ENCODE assay signal across 8 mouse cellular contexts in genomic region chr6:38687216-38687615, GRCm38 (mm10). TPM values are rescaled to one million over a fixed set of nuclear protein-coding genes. Genes with fewer than 3 reads are reported as not detected.
DNase-seq lines count a peak whose midpoint lies in the region; ATAC-seq lines count a peak whose summit lies in the region.

No protein-coding gene starts in this region.

- H3K4me3 ChIP-seq in hindbrain, embryonic 10.5 days = no peak overlapping the region
- H3K4me3 ChIP-seq in hindbrain, embryonic 14.5 days (replicated peaks; ENCODE audit: low read length) = no peak overlapping the region
- no peak overlapping the region for H3K4me3 ChIP-seq in intestine, embryonic 16.5 days (ENCODE audit: low read length)

- peak; percentile 34 for DNase-seq in hindbrain, embryonic 10.5 days (ENCODE audit: low spot score)
- no peak for DNase-seq in hindbrain, embryonic 14.5 days (ENCODE audit: low spot score)
- DNase-seq in urinary bladder, postnatal 25 days (ENCODE audit: low spot score) = peak; percentile 23
- DNase-seq in urinary bladder, postnatal 36 days (ENCODE audit: low spot score in 2 of 2) = no peak
- DNase-seq in cerebellum, postnatal 14 days = peak; percentile 65 to 80
- peak; percentile 50 for DNase-seq in lung, postnatal 10 days
- DNase-seq in ovary, postnatal 14 days (ENCODE audit: low spot score) = no peak

- ATAC-seq in hindbrain, embryonic 14.5 days (ENCODE audit: low FRiP score) = no peak
- no peak for ATAC-seq in intestine, embryonic 16.5 days

- H3K4me1 ChIP-seq in hindbrain, embryonic 10.5 days (replicated peaks) = peaks cover 8% of the 10 kb centered on the region; the same call in 1 of the 2 replicates
- no peaks in the 10 kb centered on the region for H3K4me1 ChIP-seq in hindbrain, embryonic 14.5 days (replicated peaks; ENCODE audit: control insufficient read depth, insufficient read depth, low read length)
- no peaks in the 10 kb centered on the region for H3K4me1 ChIP-seq in intestine, embryonic 16.5 days (ENCODE audit: control insufficient read depth, insufficient read depth, low read length)

- no peak overlapping the region for H3K4me2 ChIP-seq in hindbrain, embryonic 14.5 days (replicated peaks)
- H3K4me2 ChIP-seq in intestine, embryonic 16.5 days (ENCODE audit: low read depth, low read length) = no peak overlapping the region

- H3K9ac ChIP-seq in hindbrain, embryonic 14.5 days = no peak overlapping the region
- no peak overlapping the region for H3K9ac ChIP-seq in intestine, embryonic 16.5 days (ENCODE audit: low read depth, low read length)

- H3K36me3 ChIP-seq in hindbrain, embryonic 10.5 days = peaks cover 44% of the 10 kb centered on the region
- H3K36me3 ChIP-seq in hindbrain, embryonic 14.5 days (replicated peaks; ENCODE audit: control insufficient read depth, insufficient read depth) = peaks cover 19% of the 10 kb centered on the region
- H3K36me3 ChIP-seq in intestine, embryonic 16.5 days (ENCODE audit: control insufficient read depth, insufficient read depth, low read length) = no peaks in the 10 kb centered on the region

- no peak overlapping the region for H3K27ac ChIP-seq in hindbrain, embryonic 10.5 days
- no peak overlapping the region for H3K27ac ChIP-seq in hindbrain, embryonic 14.5 days
- no peak overlapping the region for H3K27ac ChIP-seq in intestine, embryonic 16.5 days (ENCODE audit: low read length)

- H3K27me3 ChIP-seq in hindbrain, embryonic 10.5 days (ENCODE audit: insufficient read depth, poor library complexity, severe bottlenecking) = no peaks in the 10 kb centered on the region
- H3K27me3 ChIP-seq in hindbrain, embryonic 14.5 days (ENCODE audit: control insufficient read depth, insufficient read depth, low read length) = no peaks in the 10 kb centered on the region
- no peaks in the 10 kb centered on the region for H3K27me3 ChIP-seq in intestine, embryonic 16.5 days (replicated peaks; ENCODE audit: control insufficient read depth, insufficient read depth, low read length)

- no peaks in the 10 kb centered on the region for H3K9me3 ChIP-seq in hindbrain, embryonic 10.5 days
- H3K9me3 ChIP-seq in hindbrain, embryonic 14.5 days (ENCODE audit: control insufficient read depth, low read length) = no peaks in the 10 kb centered on the region
- H3K9me3 ChIP-seq in intestine, embryonic 16.5 days (ENCODE audit: control insufficient read depth, low read length) = no peaks in the 10 kb centered on the region

- WGBS in hindbrain, embryonic 10.5 days = 63% methylated on average over 11 of the region's 11 CpGs
- WGBS in hindbrain, embryonic 14.5 days = 68% methylated on average over 11 of the region's 11 CpGs
- 65% methylated on average over 11 of the region's 11 CpGs for WGBS in intestine, embryonic 16.5 days

RNA-seq across cellular contexts. Expression of gene Clec2l, which starts 24.3 kb away (rescaled TPM):
- 1.1 and 1.7 TPM in 2 replicates for polyA plus RNA-seq in hindbrain, embryonic 10.5 days (2016; fragmentation: Nextera tagmentation; extraction: Ambion mirVana)
- polyA plus RNA-seq in hindbrain, embryonic 14.5 days (2014; fragmentation: Nextera tagmentation; extraction: Ambion mirVana) = 22.3 and 25.2 TPM in 2 replicates
- polyA plus RNA-seq in intestine, embryonic 16.5 days (2015; fragmentation: Nextera tagmentation; extraction: Ambion mirVana) = 0.61 and 0.93 TPM in 2 replicates

RNA-seq across cellular contexts. Expression of gene Klrg2, which starts 50.2 kb away (rescaled TPM):
- polyA plus RNA-seq in hindbrain, embryonic 10.5 days (2016; fragmentation: Nextera tagmentation; extraction: Ambion mirVana) = 0.05 and 0.14 TPM in 2 replicates
- polyA plus RNA-seq in hindbrain, embryonic 14.5 days (2014; fragmentation: Nextera tagmentation; extraction: Ambion mirVana) = 0.16 TPM in 1 of 2 replicates, not detected in the other
- polyA plus RNA-seq in intestine, embryonic 16.5 days (2015; fragmentation: Nextera tagmentation; extraction: Ambion mirVana) = 0.10 and 0.26 TPM in 2 replicates

Comparison
In these comparisons a context has a peak if more than half of its experiments do, and no peak if none do; other contexts are left out.
1. DNase-seq: peak in hindbrain, embryonic 10.5 days (single experiment), urinary bladder, postnatal 25 days (single experiment), cerebellum, postnatal 14 days (2 of 2) and lung, postnatal 10 days (single experiment); none in hindbrain, embryonic 14.5 days (single experiment), urinary bladder, postnatal 36 days (0 of 2) and ovary, postnatal 14 days (single experiment).